Mouse (Mus musculus): ENCODE results near the gene Myt1l.

- TF ChIP-seq CTCF (IDR thresholded peaks at IDR 0.05) (no peak), EP300 (IDR thresholded peaks at IDR 0.05) (no peak)
Measured at GRCm38 (mm10) chr12:29537916-29538315, 9.7 kb downstream of the Myt1l start.

Data from lung, postnatal 0 days (tissue).